Mouse (Mus musculus) heart, embryonic 11.5 days (tissue): ENCODE results near the gene Scn8a. TPM values are rescaled to one million over a fixed set of nuclear protein-coding genes. Genes with fewer than 3 reads are reported as not detected.
A peak's percentile ranks its signal among the peaks of the same experiment; 100 is the strongest.

ENCODE experiments used
- ATAC-seq: fragments of 200-750 bp; cut with Nextera tagmentation; replicated peaks from 2 replicates; pipeline ENCODE4 v1.8.0; 2017; ENCODE audit warnings: moderate library complexity; ENCODE audit not compliant: insufficient number of reproducible peaks, low FRiP score, low TSS enrichment
- H3K27ac ChIP-seq: fragments of 300-500 bp; sonication (generic); 2 replicates; pipeline ENCODE4 v1.5.1; 2014; ENCODE audit warnings: mild to moderate bottlenecking, low read depth, low read length
- H3K27me3 ChIP-seq: fragments of 300-500 bp; sonication (generic); 2 replicates; pipeline ENCODE4 v1.6.1; 2014; ENCODE audit warnings: mild to moderate bottlenecking, low read length, mixed read lengths; ENCODE audit not compliant: control insufficient read depth, insufficient read depth
- H3K36me3 ChIP-seq: fragments of 300-500 bp; sonication (generic); 2 replicates; pipeline ENCODE4 v1.6.1; 2014; ENCODE audit warnings: mild to moderate bottlenecking, low read length, moderate library complexity, mixed read lengths; ENCODE audit not compliant: control insufficient read depth, insufficient read depth
- H3K4me1 ChIP-seq: fragments of 300-500 bp; sonication (generic); 2 replicates; pipeline ENCODE4 v1.6.1; 2014; ENCODE audit warnings: low read length; ENCODE audit not compliant: control insufficient read depth, insufficient read depth
- H3K4me2 ChIP-seq: fragments of 300-500 bp; sonication (generic); 2 replicates; pipeline ENCODE4 v1.6.1; 2014; ENCODE audit warnings: mild to moderate bottlenecking, moderate library complexity
- H3K4me3 ChIP-seq: fragments of 300-500 bp; sonication (generic); 2 replicates; pipeline ENCODE4 v1.5.1; 2014; ENCODE audit warnings: low read depth, low read length
- H3K9ac ChIP-seq: fragments of 300-500 bp; sonication (generic); 2 replicates; pipeline ENCODE4 v1.6.1; 2014; ENCODE audit warnings: mild to moderate bottlenecking, low read depth, low read length, moderate library complexity
- H3K9me3 ChIP-seq: fragments of 300-500 bp; sonication (generic); replicated peaks from 2 replicates; pipeline ENCODE4 v1.6.1; 2016; ENCODE audit warnings: low read length; ENCODE audit not compliant: control insufficient read depth
- WGBS: fragments of 180-500 bp; shearing (Covaris S2); extraction: QIAGEN DNeasy Blood & Tissue Kit; methylation state at CpG from one replicate; pipeline ENCODE4 v1.1.7; 2014; ENCODE audit not compliant: insufficient replicate concordance; 5-methylcytosine and 5-hydroxymethylcytosine counted together
- polyA plus RNA-seq: library from polyadenylated mRNA; unstranded; fragments of >200 nt; fragmentation: Nextera tagmentation; extraction: Ambion mirVana; gene quantifications from 2 replicates; pipeline ENCODE4 v1.2.1, GENCODE M21; 2014

Scn8a gene
- polyA plus RNA-seq, 1 experiment from 2014 or later, result 1.2 TPM

DNA sequence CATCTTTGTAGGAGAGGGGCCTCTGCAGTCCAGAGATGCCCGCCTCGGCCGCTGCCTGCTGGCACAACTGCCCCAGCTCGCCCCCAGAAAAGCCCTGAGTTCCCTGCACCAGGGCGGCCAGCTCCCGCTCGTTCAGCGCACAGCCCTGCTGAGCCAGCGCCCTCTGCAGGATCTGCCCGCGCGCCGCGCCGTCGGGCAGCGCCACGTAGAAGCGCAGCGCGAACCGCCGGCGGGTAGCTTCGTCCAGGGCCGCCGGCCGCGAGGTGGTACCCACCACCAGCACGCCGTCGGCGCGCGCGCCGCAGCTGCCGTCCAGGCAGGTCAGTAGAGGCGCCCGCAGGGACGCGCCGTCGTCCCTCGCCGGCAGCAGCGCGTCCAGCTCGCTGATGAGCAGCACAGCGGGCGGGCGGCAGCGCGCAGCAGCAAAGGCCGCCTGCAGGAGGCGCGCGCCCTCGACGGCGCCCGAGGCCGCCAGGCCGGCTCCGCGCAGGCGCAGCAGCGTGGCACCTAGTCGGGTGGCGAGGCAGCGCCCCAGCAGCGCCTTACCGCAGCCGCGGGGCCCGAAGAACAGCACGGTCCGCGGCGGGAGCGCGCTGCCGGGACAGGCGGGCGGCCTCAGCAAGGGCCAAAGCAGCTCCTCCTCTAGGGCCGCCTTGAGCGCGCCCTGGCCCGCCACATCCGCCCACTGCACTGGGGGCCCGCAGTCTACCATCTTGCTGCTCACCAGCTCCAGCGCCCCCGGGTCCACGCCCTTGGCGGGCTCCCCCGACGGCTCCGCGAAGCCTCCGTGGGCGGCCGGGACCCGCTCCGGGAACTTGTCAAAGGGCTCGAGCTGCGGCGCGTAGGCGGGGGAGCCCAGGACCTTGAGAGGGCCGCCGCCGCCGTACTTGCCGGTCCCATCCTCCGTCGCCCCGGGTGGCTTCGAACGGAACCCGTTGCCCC is 183.2 kb downstream of the Scn8a start:
- 14% methylated on average over 111 of the region's 120 CpGs for WGBS
- Histone ChIP-seq H3K36me3 (no peaks in the 10 kb centered on the region), H3K4me3 (peak overlapping the region; percentile 47), H3K9ac (no peak overlapping the region), H3K4me1 (peaks cover 10% of the 10 kb centered on the region), H3K4me2 (peak overlapping the region; percentile 78), H3K9me3 (no peaks in the 10 kb centered on the region), H3K27me3 (peaks cover 70% of the 10 kb centered on the region), H3K27ac (no peak overlapping the region)
- no peak for ATAC-seq

GRCm38 (mm10) chr15:101053832-101054459 is 184.3 kb downstream of the Scn8a start:
- Histone ChIP-seq H3K27ac (no peak overlapping the region), H3K9me3 (no peaks in the 10 kb centered on the region), H3K27me3 (peaks cover 59% of the 10 kb centered on the region), H3K4me3 (peak overlapping the region; percentile 47), H3K4me1 (peaks cover 10% of the 10 kb centered on the region), H3K4me2 (peak overlapping the region; percentile 78), H3K36me3 (no peaks in the 10 kb centered on the region), H3K9ac (no peak overlapping the region)
- 7% methylated on average over 64 of the region's 65 CpGs for WGBS
- ATAC-seq, result no peak

GRCm38 (mm10) chr15:101054541-101054940 is 184.9 kb downstream of the Scn8a start:
- Histone ChIP-seq H3K9me3 (no peaks in the 10 kb centered on the region), H3K36me3 (no peaks in the 10 kb centered on the region), H3K4me1 (peaks cover 10% of the 10 kb centered on the region), H3K4me3 (no peak overlapping the region), H3K27me3 (peaks cover 56% of the 10 kb centered on the region), H3K9ac (no peak overlapping the region), H3K4me2 (no peak overlapping the region; the same call in 1 of the 2 replicates), H3K27ac (no peak overlapping the region)
- no peak for ATAC-seq
- WGBS, result 72% methylated on average over 10 of the region's 10 CpGs

GRCm38 (mm10) chr15:101056225-101056624 is 186.6 kb downstream of the Scn8a start:
- peaks cover 45% of the 10 kb centered on the region for H3K27me3 ChIP-seq
- no peak overlapping the region for H3K27ac ChIP-seq
- no peak overlapping the region for H3K4me3 ChIP-seq
- no peaks in the 10 kb centered on the region for H3K36me3 ChIP-seq
- no peak overlapping the region for H3K9ac ChIP-seq
- 0 out of 2 replicates have a peak, but pooled peaks have one; percentile 7 for ATAC-seq
- no peak overlapping the region for H3K4me2 ChIP-seq
- peaks cover 10% of the 10 kb centered on the region for H3K4me1 ChIP-seq
- no peaks in the 10 kb centered on the region for H3K9me3 ChIP-seq
- WGBS, result 42% methylated on average over 10 of the region's 10 CpGs

GRCm38 (mm10) chr15:101059570-101060279 is 190.1 kb downstream of the Scn8a start:
- Histone ChIP-seq H3K27me3 (peaks cover 10% of the 10 kb centered on the region), H3K4me1 (no peaks in the 10 kb centered on the region; the same call in 1 of the 2 replicates), H3K36me3 (no peaks in the 10 kb centered on the region), H3K27ac (no peak overlapping the region), H3K4me2 (no peak overlapping the region), H3K4me3 (no peak overlapping the region), H3K9ac (no peak overlapping the region), H3K9me3 (no peaks in the 10 kb centered on the region)
- no peak for ATAC-seq
- 49% methylated on average over 9 of the region's 9 CpGs for WGBS

GRCm38 (mm10) chr15:101060280-101060852 is 190.7 kb downstream of the Scn8a start:
- no peak overlapping the region for H3K27ac ChIP-seq
- H3K4me2 ChIP-seq, result no peak overlapping the region
- ATAC-seq, result no peak
- peaks cover 3% of the 10 kb centered on the region for H3K27me3 ChIP-seq
- 63% methylated on average over 11 of the region's 11 CpGs for WGBS
- no peaks in the 10 kb centered on the region for H3K36me3 ChIP-seq
- no peak overlapping the region for H3K9ac ChIP-seq
- peaks cover 6% of the 10 kb centered on the region for H3K4me1 ChIP-seq
- H3K4me3 ChIP-seq, result no peak overlapping the region
- no peaks in the 10 kb centered on the region for H3K9me3 ChIP-seq

GRCm38 (mm10) chr15:101065069-101065468 is 195.4 kb downstream of the Scn8a start:
- Histone ChIP-seq H3K36me3 (no peaks in the 10 kb centered on the region), H3K9me3 (no peaks in the 10 kb centered on the region), H3K27me3 (no peaks in the 10 kb centered on the region; the same call in 1 of the 2 replicates), H3K4me1 (peaks cover 35% of the 10 kb centered on the region), H3K9ac (no peak overlapping the region), H3K27ac (no peak overlapping the region), H3K4me2 (no peak overlapping the region), H3K4me3 (no peak overlapping the region)
- no peak for ATAC-seq
- 23% methylated on average over 6 of the region's 6 CpGs for WGBS

DNA sequence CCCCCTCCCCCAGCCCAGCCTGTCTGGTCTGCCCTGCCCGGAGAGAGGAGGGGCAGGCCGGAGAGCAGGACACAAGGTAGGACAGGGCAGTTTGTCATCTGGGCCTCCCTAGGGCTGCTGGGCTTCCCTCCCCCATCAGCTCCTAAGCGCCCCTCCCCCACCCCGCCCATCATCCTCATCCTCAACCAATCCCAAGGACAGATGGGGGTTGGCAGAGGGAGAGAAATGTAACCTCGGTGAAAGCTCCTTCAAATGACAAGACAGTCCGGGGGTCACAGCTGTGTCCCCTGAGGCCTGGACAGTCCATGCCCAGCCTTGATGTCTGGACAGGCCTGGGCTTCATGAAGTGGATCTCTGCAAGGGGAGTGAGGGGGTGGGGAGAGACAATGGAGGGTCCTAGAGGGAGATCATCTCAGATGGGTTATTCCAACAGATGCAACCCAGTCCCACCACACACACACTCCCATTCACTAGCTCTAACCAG is 196.7 kb downstream of the Scn8a start:
- H3K4me3 ChIP-seq, result no peak overlapping the region
- no peaks in the 10 kb centered on the region for H3K36me3 ChIP-seq
- no peak overlapping the region for H3K27ac ChIP-seq
- no peak for ATAC-seq
- no peaks in the 10 kb centered on the region for H3K9me3 ChIP-seq
- no peak overlapping the region for H3K4me2 ChIP-seq
- H3K9ac ChIP-seq, result no peak overlapping the region
- WGBS, result 23% methylated on average over 6 of the region's 6 CpGs
- H3K4me1 ChIP-seq, result peaks cover 44% of the 10 kb centered on the region
- no peaks in the 10 kb centered on the region; the same call in 1 of the 2 replicates for H3K27me3 ChIP-seq
